Mouse (Mus musculus) CH12.LX (cell line): ENCODE measurements at regions not wholly inside any gene's neighbourhood (a gene's known extent, or its start where the extent isn't known, plus 50 kb on each side); places are given as distances from the start of the nearest gene placed in this dataset.

Experiments
- CHD1 ChIP-seq: IDR thresholded peaks from 2 replicates; pipeline ENCODE4 v1.6.1; 2012; ENCODE audit warnings: low read depth, low read length, improper control_type of control experiment, inconsistent platforms
- CTCF ChIP-seq, 2 experiments: IDR thresholded peaks in 1 of 2; conservative IDR thresholded peaks in 1 of 2; 2 replicates each; pipeline ENCODE4 v1.5.1; 2011 to 2012; ENCODE audit warnings: low read depth in 2 of 2, low read length in 2 of 2, improper control_type of control experiment in 1 of 2, inconsistent platforms in 1 of 2, mild to moderate bottlenecking in 1 of 2, moderate library complexity in 1 of 2
- MEF2A ChIP-seq: IDR thresholded peaks from 2 replicates; pipeline ENCODE4 v1.6.1; 2014; ENCODE audit warnings: low read depth, mild to moderate bottlenecking, inconsistent platforms, low read length, improper control_type of control experiment, borderline replicate concordance
- POLR2A ChIP-seq: IDR thresholded peaks from 2 replicates; pipeline ENCODE4 v1.6.1; 2011; ENCODE audit warnings: low read depth, mild to moderate bottlenecking, improper control_type of control experiment, low read length
- RAD21 ChIP-seq: IDR thresholded peaks from 2 replicates; pipeline ENCODE4 v1.6.1; 2011; ENCODE audit warnings: low read depth, mild to moderate bottlenecking, low read length, improper control_type of control experiment, moderate library complexity
- SIN3A ChIP-seq: IDR thresholded peaks from 2 replicates; pipeline ENCODE4 v1.6.1; 2012; ENCODE audit warnings: low read length, improper control_type of control experiment, inconsistent platforms
- TCF12 ChIP-seq: IDR thresholded peaks from 2 replicates; pipeline ENCODE4 v1.6.1; 2014; ENCODE audit warnings: low read depth, mild to moderate bottlenecking, inconsistent platforms, low read length, improper control_type of control experiment

GRCm38 (mm10) chr14:15809083-15809482 is 370.3 kb upstream of the Lrrc3b start:
- TF ChIP-seq CTCF (conservative IDR thresholded peaks at IDR 0.05 in 1 of 2, IDR thresholded peaks at IDR 0.05 in 1 of 2; ENCODE audit: low read depth in 2 of 2, low read length in 2 of 2) (no peak), SIN3A (no peak), RAD21 (no peak), CHD1 (no peak), MEF2A (no peak), POLR2A (no peak), TCF12 (no peak)
